Mouse (Mus musculus) cerebellum, adult 2 months (tissue): Measurements from ENCODE around the gene Vgll4. TPM values are rescaled to one million over a fixed set of nuclear protein-coding genes. Genes with fewer than 3 reads are reported as not detected.
"Not testable (repeated sequence)": the region's sequence is repeated elsewhere in the genome, so short reads cannot be mapped to it uniquely, and the experiment has no call there.

ENCODE experiments used
- DNase-seq, 2 experiments: peaks; one replicate each; pipeline ENCODE4 v3.0.0; 2021
- H3K27ac ChIP-seq: fragments of 200-500 bp; 2 replicates; pipeline ENCODE4 v1.5.1; 2012; ENCODE audit warnings: low read length, control low read depth, inconsistent platforms; ENCODE audit not compliant: insufficient read depth
- H3K27me3 ChIP-seq: fragments of 200-500 bp; 2 replicates; pipeline ENCODE4 v1.6.1; 2012; ENCODE audit warnings: inconsistent platforms, mild to moderate bottlenecking, low read length, moderate library complexity; ENCODE audit not compliant: control insufficient read depth, insufficient read depth
- H3K4me1 ChIP-seq: fragments of 200-500 bp; 2 replicates; pipeline ENCODE4 v1.6.1; 2011; ENCODE audit warnings: low read length; ENCODE audit not compliant: control insufficient read depth, insufficient read depth
- H3K4me3 ChIP-seq: fragments of 200-500 bp; replicated peaks from 2 replicates; pipeline ENCODE3; 2011; ENCODE audit warnings: mild to moderate bottlenecking, low read depth, low read length, control low read depth; ENCODE audit not compliant: insufficient read depth
- CTCF ChIP-seq: fragments of 200-500 bp; IDR thresholded peaks from 2 replicates; pipeline ENCODE4 v1.5.1; 2011; ENCODE audit warnings: low read depth, mild to moderate bottlenecking, control low read depth, low read length, moderate library complexity, borderline replicate concordance; ENCODE audit not compliant: insufficient read depth
- POLR2A ChIP-seq: fragments of 200-500 bp; IDR thresholded peaks from 2 replicates; pipeline ENCODE4 v1.6.1; 2011; ENCODE audit warnings: low read length, control low read depth, borderline replicate concordance; ENCODE audit not compliant: insufficient read depth
- WGBS: fragments of 180-500 bp; shearing (Covaris S2); methylation state at CpG from one replicate; pipeline ENCODE4 v1.1.7; 2018; 5-methylcytosine and 5-hydroxymethylcytosine counted together
- polyA plus RNA-seq: library from polyadenylated mRNA; depleted of rRNA; stranded (reverse); fragments of >200 nt; gene quantifications from 2 replicates; pipeline ENCODE4 v1.2.3, GENCODE M21; 2012

The Vgll4 gene
- polyA plus RNA-seq, 1 experiment, result 23.9 TPM

DNA sequence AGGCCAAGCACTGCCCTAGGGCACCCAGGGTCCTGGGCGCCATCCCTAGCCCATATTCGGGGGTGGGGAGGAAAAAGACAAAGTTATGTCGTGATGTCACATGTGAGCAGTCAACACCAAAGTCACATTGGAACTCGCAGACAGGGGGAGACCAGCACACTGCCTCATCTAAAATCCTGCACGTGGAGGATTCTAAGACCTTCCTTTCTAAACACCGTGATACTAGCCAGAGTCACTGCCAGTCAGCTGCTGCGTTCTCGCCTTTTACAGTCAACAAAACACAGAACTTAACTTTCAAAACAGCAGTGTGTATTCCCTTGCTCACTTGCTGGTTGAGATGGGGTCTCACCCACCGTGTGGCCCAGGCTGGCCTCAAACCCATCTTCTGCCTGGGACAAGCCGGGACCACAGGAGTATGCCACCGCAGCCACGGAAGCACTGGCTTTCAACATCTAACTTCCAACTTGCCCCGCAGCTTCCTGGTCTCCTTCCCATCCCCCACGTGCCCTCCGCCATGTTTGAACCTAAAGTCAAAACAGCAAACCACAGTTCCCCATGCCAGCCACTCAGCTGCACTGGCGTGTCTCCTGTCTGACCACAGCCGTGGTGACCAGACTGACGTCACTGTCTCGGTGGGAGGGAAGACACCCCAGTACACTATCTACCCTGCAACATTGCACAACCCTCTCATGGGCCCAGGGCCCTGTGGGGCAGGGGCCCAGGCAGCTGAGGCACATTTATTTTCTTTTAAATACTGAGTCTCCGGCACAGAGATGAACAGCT, 76.2 kb downstream of the Vgll4 start:
- no peak overlapping the region for H3K27ac ChIP-seq
- H3K4me1 ChIP-seq, result peaks cover 24% of the 10 kb centered on the region
- no peaks in the 10 kb centered on the region for H3K27me3 ChIP-seq
- no peak for DNase-seq
- TF ChIP-seq CTCF, result no peak
- TF ChIP-seq POLR2A, result no peak
- 65% methylated on average over 20 of the region's 20 CpGs for WGBS
- no peak overlapping the region for H3K4me3 ChIP-seq

DNA sequence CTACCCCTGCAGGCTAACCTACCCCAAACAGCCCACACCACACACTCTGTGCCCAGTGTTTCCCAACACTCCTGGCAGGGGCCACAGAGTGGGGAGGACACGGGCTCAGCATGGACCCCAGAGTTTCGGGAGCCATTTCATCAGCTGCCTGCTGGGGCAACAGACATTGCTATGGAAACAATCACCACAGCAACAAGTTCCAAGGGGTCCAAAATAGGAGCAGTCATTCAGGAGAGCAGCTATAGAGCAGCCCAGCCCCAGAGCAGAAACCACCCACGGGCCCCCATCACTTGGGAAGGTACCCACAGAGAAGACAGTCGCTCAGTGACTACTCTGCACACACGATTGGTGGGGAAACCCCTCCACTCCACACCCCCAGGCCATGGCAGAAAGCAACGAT, 77.4 kb downstream of the Vgll4 start:
- WGBS, result 36% methylated on average over 6 of the region's 6 CpGs
- Histone ChIP-seq H3K4me3 (no peak overlapping the region), H3K4me1 (peaks cover 24% of the 10 kb centered on the region), H3K27me3 (no peaks in the 10 kb centered on the region), H3K27ac (no peak overlapping the region)
- DNase-seq, result peak; percentile 37 to 43
- TF ChIP-seq CTCF (no peak), POLR2A (no peak)

DNA sequence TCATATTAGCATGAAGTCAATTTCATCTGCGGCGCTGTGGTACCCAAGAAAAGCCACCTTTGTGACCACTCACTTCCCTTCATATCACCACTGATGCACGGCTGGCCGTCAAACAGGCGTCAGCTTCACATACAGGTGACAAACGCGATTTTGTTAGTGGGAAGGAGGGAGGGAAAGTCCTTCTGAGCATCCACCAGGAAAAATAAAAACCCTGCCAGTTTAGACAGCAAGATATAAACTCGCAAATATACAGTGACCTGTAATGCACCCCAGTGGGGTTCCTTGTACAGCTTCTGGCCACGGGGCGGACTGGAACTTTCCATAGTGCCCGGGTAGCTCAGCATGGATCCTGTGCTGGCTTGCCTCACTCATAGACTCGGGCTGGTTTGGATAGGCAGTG, 78.0 kb downstream of the Vgll4 start:
- 54% methylated on average over 12 of the region's 12 CpGs for WGBS
- TF ChIP-seq POLR2A (no peak), CTCF (no peak)
- peak in 1 of 2 experiments; percentile 40 for DNase-seq
- Histone ChIP-seq H3K4me3 (no peak overlapping the region), H3K27me3 (no peaks in the 10 kb centered on the region), H3K27ac (no peak overlapping the region), H3K4me1 (peaks cover 24% of the 10 kb centered on the region)

DNA sequence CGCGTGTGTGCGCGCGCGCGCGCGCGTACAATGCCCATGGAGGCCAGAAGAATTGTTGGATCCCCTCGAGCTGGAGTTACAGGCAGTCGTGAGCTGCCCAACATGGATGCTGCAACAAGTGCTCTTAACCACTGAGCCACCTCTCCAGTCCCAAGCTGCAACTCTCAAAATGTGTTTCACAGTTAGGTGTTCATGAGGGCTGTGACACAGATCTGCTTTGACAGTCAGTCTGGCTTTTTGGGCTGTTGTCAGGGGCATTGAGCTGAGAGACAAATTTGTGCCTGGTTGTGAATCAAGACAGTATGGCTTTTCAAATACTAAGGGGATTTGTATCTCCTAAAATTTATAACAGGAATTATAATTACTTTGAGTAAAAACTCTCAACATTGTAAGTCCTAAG, 78.5 kb downstream of the Vgll4 start:
- TF ChIP-seq CTCF, result no peak
- no peak for TF ChIP-seq POLR2A
- H3K4me1 ChIP-seq, result peaks cover 24% of the 10 kb centered on the region
- H3K27me3 ChIP-seq, result no peaks in the 10 kb centered on the region
- no peak for DNase-seq
- 33% methylated on average over 12 of the region's 12 CpGs for WGBS
- H3K27ac ChIP-seq, result no peak overlapping the region
- H3K4me3 ChIP-seq, result no peak overlapping the region

DNA sequence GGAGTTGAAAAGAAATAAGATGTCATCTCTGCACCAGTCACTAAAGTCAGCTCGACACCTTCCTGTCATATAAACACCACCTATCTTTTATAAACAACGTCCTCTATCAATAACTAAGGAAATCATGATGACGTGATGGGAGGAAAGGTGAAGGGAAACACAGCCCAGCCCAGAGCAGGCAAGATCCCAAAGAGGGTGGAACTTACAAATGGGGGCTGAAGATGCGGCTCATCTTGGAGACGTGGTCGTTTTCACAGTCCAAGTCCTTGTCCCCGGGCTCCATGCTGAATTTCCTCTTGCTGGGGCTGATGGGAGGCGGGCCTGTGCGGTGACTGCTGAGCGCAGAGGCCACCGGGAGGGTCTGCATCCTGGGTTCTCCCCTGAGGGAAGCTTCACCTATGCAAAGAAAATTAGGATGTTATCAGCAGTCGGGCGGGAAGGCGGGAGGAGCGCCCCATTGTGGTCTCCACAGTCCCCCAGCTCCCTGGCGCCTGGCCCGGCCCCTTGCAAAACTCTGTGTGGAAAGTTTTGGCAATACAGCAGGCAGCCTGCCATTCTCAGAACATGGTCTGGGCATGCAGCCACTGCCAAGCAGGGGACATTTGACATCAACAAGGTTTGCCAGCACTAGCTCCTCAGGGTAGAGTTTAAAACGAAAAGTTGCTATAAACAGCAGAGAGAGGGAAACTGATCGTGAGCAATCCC, 79.2 kb downstream of the Vgll4 start:
- Histone ChIP-seq H3K27me3 (no peaks in the 10 kb centered on the region), H3K4me3 (no peak overlapping the region), H3K27ac (no peak overlapping the region), H3K4me1 (peaks cover 24% of the 10 kb centered on the region)
- peak; percentile 90 to 91 for DNase-seq
- no peak for TF ChIP-seq CTCF
- 10% methylated on average over 19 of the region's 19 CpGs for WGBS

DNA sequence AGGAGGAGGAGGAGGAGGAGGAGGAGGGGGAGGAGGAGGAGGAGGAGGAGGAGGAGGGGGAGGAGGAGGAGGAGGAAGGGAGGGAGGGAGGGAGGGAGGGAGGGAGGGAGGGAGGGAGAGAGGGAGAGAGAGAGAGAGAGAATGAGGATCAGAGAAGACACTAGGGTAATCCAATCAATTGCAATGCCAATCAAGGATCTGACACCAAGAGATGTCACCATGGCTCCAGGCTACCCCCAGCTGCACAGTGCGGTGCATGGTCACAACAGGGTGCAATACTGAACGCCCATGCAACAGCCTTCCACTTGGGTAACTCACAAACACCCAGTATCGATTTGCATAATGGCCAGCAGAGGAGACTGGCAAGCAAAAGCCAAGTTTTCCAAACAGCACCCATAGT, 79.8 kb downstream of the Vgll4 start:
- peaks cover 24% of the 10 kb centered on the region for H3K4me1 ChIP-seq
- H3K27me3 ChIP-seq, DNase-seq, H3K4me3 ChIP-seq, H3K27ac ChIP-seq: not testable (repeated sequence)
- 50% methylated on average over 3 of the region's 3 CpGs for WGBS

DNA sequence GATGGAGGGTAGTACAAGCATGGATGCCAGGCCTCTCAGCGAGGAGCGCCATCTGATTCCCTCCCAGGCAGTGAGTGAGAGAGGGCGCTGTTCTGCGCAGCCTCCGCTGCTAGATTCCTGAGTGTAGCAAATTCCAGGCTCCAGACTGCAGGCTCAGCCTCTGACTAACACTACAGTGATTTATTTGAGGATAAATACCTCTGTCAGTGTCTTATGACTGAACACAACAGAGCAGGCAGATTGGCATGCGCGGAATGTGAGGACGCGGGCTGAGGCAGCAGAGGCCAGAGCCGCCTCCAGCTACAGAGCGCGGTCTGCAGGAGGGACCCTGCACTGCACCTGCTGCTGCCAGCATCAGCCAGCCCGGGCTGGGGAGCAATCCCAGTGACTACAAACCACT, 80.9 kb downstream of the Vgll4 start:
- DNase-seq, result peak; percentile 53 to 54
- H3K4me3 ChIP-seq, result no peak overlapping the region
- peak overlapping the region; percentile 25; the same call in 1 of the 2 replicates for H3K27ac ChIP-seq
- H3K4me1 ChIP-seq, result peaks cover 24% of the 10 kb centered on the region
- H3K27me3 ChIP-seq, result no peaks in the 10 kb centered on the region
- peak; percentile 23; the same call in 1 of the 2 replicates for TF ChIP-seq CTCF
- TF ChIP-seq POLR2A, result no peak
- WGBS, result 51% methylated on average over 13 of the region's 13 CpGs

DNA sequence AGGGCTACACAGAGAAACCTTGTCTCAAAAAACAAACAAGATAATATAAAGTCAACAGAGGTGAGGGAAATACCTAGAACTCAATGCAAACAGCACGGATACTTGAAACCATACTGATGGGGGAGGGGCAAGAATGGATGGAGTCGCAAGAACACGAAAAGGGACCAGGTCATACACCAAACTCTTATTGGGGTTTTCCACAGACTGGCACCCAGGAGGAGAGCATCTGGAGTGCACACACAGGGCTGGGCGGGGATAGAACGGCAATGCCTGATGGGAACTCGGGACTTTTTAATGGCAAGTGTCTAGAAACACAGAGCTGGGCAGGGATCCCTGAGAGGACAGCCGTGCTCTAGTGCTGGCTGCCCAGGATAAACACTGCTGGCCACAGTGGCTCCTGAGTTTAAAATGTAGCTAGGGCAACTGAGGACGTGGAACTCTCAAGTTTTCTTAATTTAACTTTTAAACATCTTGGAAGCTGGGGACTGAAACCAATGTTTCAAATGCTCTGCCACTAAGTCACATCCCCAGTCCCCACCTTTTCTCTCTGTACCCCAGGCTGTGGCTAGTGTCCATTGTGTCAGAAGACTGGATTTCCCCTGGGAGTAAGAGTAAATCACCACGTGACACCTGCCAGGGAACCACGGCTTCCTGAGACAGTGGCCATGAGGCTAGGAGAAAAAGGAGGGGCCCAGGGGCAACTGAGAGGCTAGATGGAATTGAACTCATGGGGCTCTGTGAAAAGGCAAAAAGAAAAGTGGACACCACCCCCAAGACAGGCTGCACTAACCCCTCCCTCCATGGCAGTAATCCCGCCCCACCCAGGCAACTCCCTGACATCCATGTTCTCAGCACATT, 83.1 kb downstream of the Vgll4 start:
- TF ChIP-seq CTCF, result no peak
- Histone ChIP-seq H3K27ac (no peak overlapping the region), H3K4me3 (no peak overlapping the region), H3K27me3 (no peaks in the 10 kb centered on the region), H3K4me1 (peaks cover 14% of the 10 kb centered on the region)
- 62% methylated on average over 11 of the region's 11 CpGs for WGBS
- DNase-seq, result no peak
